Mouse (Mus musculus) embryonic fibroblast, embryonic 13.5 days (primary cell): ENCODE data around the gene Blvrb.

Source experiments
- CTCF ChIP-seq: IDR thresholded peaks from 2 replicates; pipeline ENCODE4 v1.5.1; 2011; ENCODE audit warnings: mild to moderate bottlenecking, control low read depth, low read length, moderate library complexity, borderline replicate concordance; ENCODE audit not compliant: insufficient read depth
- POLR2A ChIP-seq: IDR thresholded peaks from 2 replicates; pipeline ENCODE4 v1.6.1; 2011; ENCODE audit warnings: low read depth, mild to moderate bottlenecking, control low read depth, low read length, moderate library complexity

- TF ChIP-seq CTCF (no peak), POLR2A (no peak)
Measured at GRCm38 (mm10) chr7:27454461-27455121, 6.8 kb downstream of the Blvrb start.
